Mouse (Mus musculus): ENCODE data around the gene Nat8l. TPM values are rescaled to one million over a fixed set of nuclear protein-coding genes. Genes with fewer than 3 reads are reported as not detected.

The Nat8l gene
- polyA plus RNA-seq, 1 experiment from 2014 or later, result 0.29 TPM

- Histone ChIP-seq H3K4me1 (replicated peaks) (peaks cover 21% of the 10 kb centered on the region), H3K27me3 (replicated peaks) (peaks cover 59% of the 10 kb centered on the region), H3K36me3 (no peaks in the 10 kb centered on the region), H3K9me3 (no peaks in the 10 kb centered on the region), H3K27ac (no peak overlapping the region), H3K4me2 (replicated peaks) (peak overlapping the region; percentile 100), H3K4me3 (replicated peaks) (peak overlapping the region; percentile 63), H3K9ac (no peak overlapping the region)
- ATAC-seq, result no peak
- 38% methylated on average over 28 of the region's 28 CpGs for WGBS
Measured at GRCm38 (mm10) chr5:33994671-33995625, 836 bp upstream of the Nat8l start.

DNA sequence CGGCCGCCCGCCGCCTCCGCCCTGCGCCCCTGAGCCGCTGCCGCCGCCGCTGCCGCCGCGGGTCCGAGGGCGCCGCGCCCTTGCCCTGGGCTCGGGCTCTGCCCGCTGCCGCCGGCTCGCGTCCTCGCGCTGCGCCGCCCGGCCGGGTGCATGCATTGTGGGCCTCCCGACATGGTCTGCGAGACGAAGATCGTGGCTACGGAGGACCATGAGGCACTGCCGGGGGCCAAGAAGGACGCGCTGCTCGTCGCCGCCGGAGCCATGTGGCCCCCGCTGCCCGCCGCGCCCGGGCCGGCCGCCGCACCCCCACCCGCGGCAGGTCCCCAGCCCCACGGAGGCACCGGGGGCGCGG is 886 bp downstream of the Nat8l start:
- H3K9me3 ChIP-seq, result no peaks in the 10 kb centered on the region
- no peak overlapping the region for H3K27ac ChIP-seq
- H3K9ac ChIP-seq, result peak overlapping the region; percentile 52
- peak overlapping the region; percentile 63 for H3K4me3 ChIP-seq (replicated peaks)
- peaks cover 59% of the 10 kb centered on the region for H3K27me3 ChIP-seq (replicated peaks)
- H3K36me3 ChIP-seq, result no peaks in the 10 kb centered on the region
- peak overlapping the region; percentile 100 for H3K4me2 ChIP-seq (replicated peaks)
- H3K4me1 ChIP-seq (replicated peaks), result peaks cover 21% of the 10 kb centered on the region
- under 1% methylated on average over 50 of the region's 55 CpGs for WGBS
- peak; percentile 46 for ATAC-seq

- H3K4me1 ChIP-seq (replicated peaks), result peaks cover 21% of the 10 kb centered on the region
- WGBS, result under 1% methylated on average over 80 of the region's 80 CpGs
- peak; percentile 46 for ATAC-seq
- peak overlapping the region; percentile 52 for H3K9ac ChIP-seq
- no peaks in the 10 kb centered on the region for H3K9me3 ChIP-seq
- H3K4me2 ChIP-seq (replicated peaks), result peak overlapping the region; percentile 100
- no peaks in the 10 kb centered on the region for H3K36me3 ChIP-seq
- no peak overlapping the region for H3K27ac ChIP-seq
- peak overlapping the region; percentile 63 for H3K4me3 ChIP-seq (replicated peaks)
- H3K27me3 ChIP-seq (replicated peaks), result peaks cover 59% of the 10 kb centered on the region
Measured at GRCm38 (mm10) chr5:33997051-33997741, 1.4 kb downstream of the Nat8l start.

DNA sequence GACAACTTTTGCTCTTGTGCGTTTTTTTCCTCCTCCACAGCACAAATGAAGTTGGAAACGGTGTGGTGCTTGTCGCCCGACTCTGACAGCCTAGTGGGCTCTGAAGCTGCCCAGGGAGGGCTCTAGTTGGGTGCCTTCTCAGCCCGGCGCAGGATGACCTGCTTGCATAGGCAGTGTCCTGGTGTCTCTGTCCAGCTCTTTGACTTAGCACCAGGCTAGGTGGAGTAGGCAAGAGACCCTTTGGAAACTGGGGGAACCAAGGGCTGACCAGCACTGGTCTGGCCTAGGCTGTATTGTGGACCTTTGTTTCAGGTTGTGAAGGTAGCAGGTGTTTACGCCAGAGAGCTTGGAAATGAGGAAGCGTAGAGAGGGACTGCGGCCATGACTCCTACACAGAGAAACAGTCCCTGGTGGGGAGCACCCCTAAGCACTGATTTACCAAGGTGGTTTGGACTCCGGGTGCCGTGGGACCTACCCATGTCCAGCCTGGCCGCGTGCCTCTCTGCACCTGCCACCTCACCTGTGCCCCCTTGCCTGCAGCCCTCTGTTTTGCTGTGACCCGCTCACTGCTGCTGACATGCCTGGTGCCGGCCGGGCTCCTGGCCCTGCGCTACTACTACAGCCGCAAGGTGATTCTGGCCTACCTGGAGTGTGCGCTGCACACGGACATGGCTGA is 2.2 kb downstream of the Nat8l start:
- H3K4me1 ChIP-seq (replicated peaks), result peaks cover 21% of the 10 kb centered on the region
- WGBS, result 71% methylated on average over 20 of the region's 20 CpGs
- peaks cover 59% of the 10 kb centered on the region for H3K27me3 ChIP-seq (replicated peaks)
- ATAC-seq, result no peak
- H3K9me3 ChIP-seq, result no peaks in the 10 kb centered on the region
- no peaks in the 10 kb centered on the region for H3K36me3 ChIP-seq
- peak overlapping the region; percentile 100 for H3K4me2 ChIP-seq (replicated peaks)
- no peak overlapping the region for H3K9ac ChIP-seq
- H3K4me3 ChIP-seq (replicated peaks), result peak overlapping the region; percentile 63; the same call in 1 of the 2 replicates
- no peak overlapping the region for H3K27ac ChIP-seq

DNA sequence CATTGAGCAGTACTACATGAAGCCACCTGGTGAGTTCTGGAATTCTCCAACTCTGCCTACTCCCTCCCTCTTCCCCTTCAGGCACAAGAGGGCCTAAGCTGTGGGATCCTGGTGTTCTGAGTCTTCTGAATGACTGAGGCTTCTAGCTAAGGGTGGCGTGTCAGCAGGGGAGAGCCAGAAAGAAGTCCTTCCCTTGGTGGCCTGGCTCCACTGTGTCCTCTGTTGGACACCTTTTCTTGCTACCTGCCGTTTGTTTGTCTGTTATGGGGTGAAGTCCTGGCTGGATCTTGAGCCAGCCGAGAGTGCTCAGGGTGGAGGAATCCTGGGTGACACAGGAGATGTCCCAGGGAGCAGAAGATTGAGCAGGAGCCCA is 2.7 kb downstream of the Nat8l start:
- Histone ChIP-seq H3K4me1 (replicated peaks) (peaks cover 21% of the 10 kb centered on the region), H3K9ac (no peak overlapping the region), H3K9me3 (no peaks in the 10 kb centered on the region), H3K4me3 (replicated peaks) (no peak overlapping the region), H3K36me3 (no peaks in the 10 kb centered on the region), H3K4me2 (replicated peaks) (no peak overlapping the region), H3K27ac (no peak overlapping the region), H3K27me3 (replicated peaks) (peaks cover 59% of the 10 kb centered on the region)
- ATAC-seq, result no peak
- 80% methylated on average over 3 of the region's 3 CpGs for WGBS

- 82% methylated on average over 6 of the region's 6 CpGs for WGBS
- Histone ChIP-seq H3K9ac (no peak overlapping the region), H3K27ac (no peak overlapping the region), H3K36me3 (no peaks in the 10 kb centered on the region), H3K4me3 (replicated peaks) (no peak overlapping the region), H3K27me3 (replicated peaks) (peaks cover 53% of the 10 kb centered on the region), H3K9me3 (no peaks in the 10 kb centered on the region), H3K4me2 (replicated peaks) (no peak overlapping the region), H3K4me1 (replicated peaks) (peaks cover 21% of the 10 kb centered on the region)
- no peak for ATAC-seq
Measured at GRCm38 (mm10) chr5:33999466-34000090, 3.8 kb downstream of the Nat8l start.

GRCm38 (mm10) chr5:34000809-34001208 is 5.0 kb downstream of the Nat8l start:
- WGBS, result 96% methylated on average over 25 of the region's 25 CpGs
- Histone ChIP-seq H3K4me1 (replicated peaks) (peaks cover 18% of the 10 kb centered on the region), H3K27ac (no peak overlapping the region)

GRCm38 (mm10) chr5:34001401-34001800 is 5.6 kb downstream of the Nat8l start:
- Histone ChIP-seq H3K36me3 (no peaks in the 10 kb centered on the region), H3K9me3 (no peaks in the 10 kb centered on the region), H3K4me1 (replicated peaks) (peaks cover 13% of the 10 kb centered on the region), H3K27me3 (replicated peaks) (peaks cover 35% of the 10 kb centered on the region), H3K4me2 (replicated peaks) (no peak overlapping the region), H3K9ac (no peak overlapping the region), H3K4me3 (replicated peaks) (no peak overlapping the region), H3K27ac (no peak overlapping the region)
- WGBS, result 100% methylated on average over 1 of the region's 1 CpGs
- no peak for ATAC-seq

More at GRCm38 (mm10) chr5:34000809-34001208, 5.0 kb downstream of the Nat8l start:
- Histone ChIP-seq H3K9ac (no peak overlapping the region), H3K36me3 (no peaks in the 10 kb centered on the region), H3K4me3 (replicated peaks) (no peak overlapping the region), H3K9me3 (no peaks in the 10 kb centered on the region), H3K27me3 (replicated peaks) (peaks cover 41% of the 10 kb centered on the region), H3K4me2 (replicated peaks) (no peak overlapping the region)
- ATAC-seq, result no peak

DNA sequence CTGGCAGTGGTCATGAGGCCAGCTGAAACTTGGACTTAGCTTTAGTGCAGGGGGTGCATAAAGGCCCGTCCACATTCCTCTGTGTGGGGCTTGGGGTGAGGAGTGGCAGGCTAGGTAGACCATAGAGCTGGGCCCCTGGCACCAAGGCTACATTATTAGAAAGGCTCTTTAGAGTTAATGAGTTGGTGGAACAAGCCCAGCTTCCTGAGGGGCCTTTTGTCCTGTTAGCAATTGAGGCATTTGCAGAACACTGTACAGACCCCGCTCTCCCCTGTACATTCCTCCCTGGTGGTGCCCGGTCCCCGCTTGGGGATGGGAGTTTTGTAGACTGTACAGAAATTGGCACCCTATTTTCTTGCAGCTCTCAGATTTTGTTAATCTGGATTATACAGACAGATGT is 6.9 kb downstream of the Nat8l start:
- ATAC-seq, result no peak
- Histone ChIP-seq H3K4me3 (replicated peaks) (no peak overlapping the region), H3K4me2 (replicated peaks) (no peak overlapping the region), H3K27ac (no peak overlapping the region), H3K36me3 (no peaks in the 10 kb centered on the region), H3K9me3 (no peaks in the 10 kb centered on the region), H3K9ac (no peak overlapping the region), H3K4me1 (replicated peaks) (peaks cover 3% of the 10 kb centered on the region), H3K27me3 (replicated peaks) (peaks cover 23% of the 10 kb centered on the region)
- WGBS, result 88% methylated on average over 4 of the region's 4 CpGs

GRCm38 (mm10) chr5:34004618-34005017 is 8.8 kb downstream of the Nat8l start:
- Histone ChIP-seq H3K4me1 (replicated peaks) (no peaks in the 10 kb centered on the region), H3K9ac (no peak overlapping the region), H3K4me2 (replicated peaks) (no peak overlapping the region), H3K27ac (no peak overlapping the region), H3K36me3 (no peaks in the 10 kb centered on the region), H3K4me3 (replicated peaks) (no peak overlapping the region), H3K27me3 (replicated peaks) (peaks cover 3% of the 10 kb centered on the region; the same call in 1 of the 2 replicates), H3K9me3 (no peaks in the 10 kb centered on the region)
- 78% methylated on average over 5 of the region's 5 CpGs for WGBS
- no peak for ATAC-seq

DNA sequence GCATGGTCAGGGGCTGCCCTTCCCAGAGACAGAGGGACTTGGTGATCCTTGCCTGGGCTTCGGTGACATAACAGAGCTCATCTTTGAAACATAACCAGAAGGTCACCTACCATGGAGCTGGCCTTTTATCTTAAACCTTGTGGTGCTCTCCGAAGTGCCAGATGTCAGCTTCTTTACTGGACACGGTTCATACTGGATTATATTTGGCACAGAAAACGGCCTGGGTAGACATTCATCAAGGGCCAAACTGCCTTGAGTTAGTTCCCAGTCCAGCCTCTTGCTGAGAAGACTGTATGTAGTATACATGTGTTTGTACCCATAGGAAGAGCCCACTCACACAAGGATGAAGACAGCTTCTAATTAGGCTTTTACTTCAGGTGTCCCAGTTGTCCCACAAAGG is 11.0 kb downstream of the Nat8l start:
- Histone ChIP-seq H3K27me3 (replicated peaks) (no peaks in the 10 kb centered on the region), H3K9me3 (no peaks in the 10 kb centered on the region), H3K36me3 (no peaks in the 10 kb centered on the region), H3K4me1 (replicated peaks) (no peaks in the 10 kb centered on the region), H3K4me3 (replicated peaks) (no peak overlapping the region), H3K9ac (no peak overlapping the region), H3K27ac (no peak overlapping the region), H3K4me2 (replicated peaks) (no peak overlapping the region)
- WGBS, result 87% methylated on average over 4 of the region's 4 CpGs
- no peak for ATAC-seq

Data from intestine, embryonic 15.5 days (tissue).